ENCODE assay signal across 16 mouse cellular contexts in genomic region chr11:89232884-89233480, GRCm38 (mm10).
DNase-seq lines count a peak whose midpoint lies in the region; ATAC-seq lines count a peak whose summit lies in the region.
"Had no signal": no experiment of that assay in that cellular context is flagged by ENCODE, and none has a peak within 500 bp of the region (broad histone marks: within the 10 kb centered on the region; RNA-seq: fewer than 3 reads in every experiment).

No protein-coding gene starts in this region.

- peak; percentile 92 for ATAC-seq in forebrain, embryonic 15.5 days (replicated peaks)
- no peak; the same call in 1 of the 2 replicates for ATAC-seq in forebrain, embryonic 12.5 days (ENCODE audit: low FRiP score)
- no peak for ATAC-seq in midbrain, embryonic 14.5 days (ENCODE audit: low FRiP score, low TSS enrichment)
- no peak for ATAC-seq in midbrain, embryonic 15.5 days (replicated peaks)
- ATAC-seq in forebrain, embryonic 16.5 days: peak; percentile 93
- ATAC-seq: liver, embryonic 12.5 days had no signal

- H3K9ac ChIP-seq in forebrain, embryonic 15.5 days (replicated peaks): no peak overlapping the region
- no peak overlapping the region for H3K9ac ChIP-seq in forebrain, embryonic 12.5 days
- H3K9ac ChIP-seq in midbrain, embryonic 14.5 days (replicated peaks; ENCODE audit: low read length): no peak overlapping the region
- H3K9ac ChIP-seq in midbrain, embryonic 15.5 days: no peak overlapping the region
- no peak overlapping the region for H3K9ac ChIP-seq in forebrain, embryonic 16.5 days (replicated peaks; ENCODE audit: low read depth, low read length)
- H3K9ac ChIP-seq: embryonic facial prominence, embryonic 15.5 days; liver, embryonic 12.5 days; neural tube, embryonic 13.5 days had no signal

- WGBS in forebrain, embryonic 15.5 days: 41% methylated on average over 9 of the region's 9 CpGs
- WGBS in forebrain, embryonic 12.5 days: 72% methylated on average over 9 of the region's 9 CpGs
- 58% methylated on average over 9 of the region's 9 CpGs for WGBS in midbrain, embryonic 14.5 days
- WGBS in midbrain, embryonic 15.5 days: 55% methylated on average over 9 of the region's 9 CpGs
- 41% methylated on average over 9 of the region's 9 CpGs for WGBS in forebrain, embryonic 16.5 days
- 65% methylated on average over 9 of the region's 9 CpGs for WGBS in embryonic facial prominence, embryonic 10.5 days

- no peak overlapping the region for H3K4me2 ChIP-seq in forebrain, embryonic 15.5 days (replicated peaks)
- no peak overlapping the region for H3K4me2 ChIP-seq in forebrain, embryonic 12.5 days
- H3K4me2 ChIP-seq in midbrain, embryonic 14.5 days (ENCODE audit: low read length): no peak overlapping the region
- H3K4me2 ChIP-seq in midbrain, embryonic 15.5 days: no peak overlapping the region
- no peak overlapping the region for H3K4me2 ChIP-seq in forebrain, embryonic 16.5 days (ENCODE audit: low read length)
- H3K4me2 ChIP-seq: embryonic facial prominence, embryonic 15.5 days; liver, embryonic 12.5 days; neural tube, embryonic 13.5 days had no signal

- peaks cover 8% of the 10 kb centered on the region; the same call in 1 of the 2 replicates for H3K4me1 ChIP-seq in forebrain, embryonic 15.5 days
- 0 out of 2 replicates have a peak, but pooled peaks cover 2% of the 10 kb centered on the region for H3K4me1 ChIP-seq in forebrain, embryonic 12.5 days
- H3K4me1 ChIP-seq in midbrain, embryonic 14.5 days (ENCODE audit: control insufficient read depth, insufficient read depth, low read length): no peaks in the 10 kb centered on the region
- H3K4me1 ChIP-seq in midbrain, embryonic 15.5 days: no peaks in the 10 kb centered on the region
- 0 out of 2 replicates have a peak, but pooled peaks cover 2% of the 10 kb centered on the region for H3K4me1 ChIP-seq in forebrain, embryonic 16.5 days (replicated peaks; ENCODE audit: control insufficient read depth, insufficient read depth, low read length)
- no peaks in the 10 kb centered on the region for H3K4me1 ChIP-seq in embryonic facial prominence, embryonic 10.5 days
- H3K4me1 ChIP-seq: liver, embryonic 12.5 days; neural tube, embryonic 13.5 days had no signal

- no peaks in the 10 kb centered on the region for H3K27me3 ChIP-seq in forebrain, embryonic 15.5 days
- no peaks in the 10 kb centered on the region; the same call in 1 of the 2 replicates for H3K27me3 ChIP-seq in forebrain, embryonic 12.5 days
- H3K27me3 ChIP-seq in midbrain, embryonic 14.5 days (ENCODE audit: control insufficient read depth, insufficient read depth, low read length): no peaks in the 10 kb centered on the region
- H3K27me3 ChIP-seq in midbrain, embryonic 15.5 days (replicated peaks): no peaks in the 10 kb centered on the region
- no peaks in the 10 kb centered on the region for H3K27me3 ChIP-seq in forebrain, embryonic 16.5 days (replicated peaks; ENCODE audit: control insufficient read depth, insufficient read depth, low read length)
- H3K27me3 ChIP-seq in embryonic facial prominence, embryonic 10.5 days (replicated peaks; ENCODE audit: low read depth, poor library complexity, severe bottlenecking): no peaks in the 10 kb centered on the region
- H3K27me3 ChIP-seq: embryonic facial prominence, embryonic 15.5 days; liver, embryonic 12.5 days; neural tube, embryonic 13.5 days had no signal

- no peaks in the 10 kb centered on the region for H3K36me3 ChIP-seq in forebrain, embryonic 15.5 days
- H3K36me3 ChIP-seq in forebrain, embryonic 12.5 days (replicated peaks): no peaks in the 10 kb centered on the region
- H3K36me3 ChIP-seq in midbrain, embryonic 14.5 days (ENCODE audit: control insufficient read depth, insufficient read depth, low read length): no peaks in the 10 kb centered on the region
- no peaks in the 10 kb centered on the region for H3K36me3 ChIP-seq in midbrain, embryonic 15.5 days (replicated peaks)
- H3K36me3 ChIP-seq in forebrain, embryonic 16.5 days (ENCODE audit: control insufficient read depth, insufficient read depth): no peaks in the 10 kb centered on the region
- H3K36me3 ChIP-seq in embryonic facial prominence, embryonic 10.5 days (replicated peaks): no peaks in the 10 kb centered on the region
- H3K36me3 ChIP-seq: embryonic facial prominence, embryonic 15.5 days; liver, embryonic 12.5 days; neural tube, embryonic 13.5 days had no signal

- no peaks in the 10 kb centered on the region for H3K9me3 ChIP-seq in forebrain, embryonic 15.5 days
- H3K9me3 ChIP-seq in forebrain, embryonic 12.5 days: no peaks in the 10 kb centered on the region
- no peaks in the 10 kb centered on the region for H3K9me3 ChIP-seq in midbrain, embryonic 14.5 days (ENCODE audit: control insufficient read depth, low read length)
- H3K9me3 ChIP-seq in midbrain, embryonic 15.5 days: no peaks in the 10 kb centered on the region
- no peaks in the 10 kb centered on the region for H3K9me3 ChIP-seq in forebrain, embryonic 16.5 days (ENCODE audit: control insufficient read depth, low read length)
- no peaks in the 10 kb centered on the region for H3K9me3 ChIP-seq in embryonic facial prominence, embryonic 10.5 days
- H3K9me3 ChIP-seq: embryonic facial prominence, embryonic 15.5 days; liver, embryonic 12.5 days; neural tube, embryonic 13.5 days had no signal

- H3K4me3 ChIP-seq in forebrain, embryonic 15.5 days: no peak overlapping the region
- H3K4me3 ChIP-seq in forebrain, embryonic 12.5 days (replicated peaks): no peak overlapping the region
- H3K4me3 ChIP-seq in midbrain, embryonic 14.5 days (replicated peaks; ENCODE audit: low read depth, low read length): no peak overlapping the region
- H3K4me3 ChIP-seq in midbrain, embryonic 15.5 days: no peak overlapping the region
- no peak overlapping the region for H3K4me3 ChIP-seq in forebrain, embryonic 16.5 days (replicated peaks; ENCODE audit: low read length)
- no peak overlapping the region for H3K4me3 ChIP-seq in embryonic facial prominence, embryonic 10.5 days
- H3K4me3 ChIP-seq: embryonic facial prominence, embryonic 15.5 days; gastrocnemius, adult 2 months; liver, embryonic 12.5 days; neural tube, embryonic 13.5 days had no signal

- DNase-seq in midbrain, embryonic 14.5 days: peak; percentile 53
- DNase-seq in kidney, postnatal 36 days: peak; percentile 25 to 59
- DNase-seq in embryonic facial prominence, embryonic 10.5 days (ENCODE audit: low spot score): no peak
- DNase-seq: cerebellum, adult 18-20 months; gastrocnemius, adult 2 months; heart, adult 18-20 months; heart, postnatal 4 days; left cerebral cortex, postnatal 4 days; thymus, postnatal 14 days had no signal

- H3K27ac ChIP-seq in forebrain, embryonic 15.5 days (replicated peaks): no peak overlapping the region
- H3K27ac ChIP-seq in forebrain, embryonic 12.5 days: no peak overlapping the region
- no peak overlapping the region for H3K27ac ChIP-seq in midbrain, embryonic 14.5 days (replicated peaks; ENCODE audit: low read depth, low read length)
- no peak overlapping the region for H3K27ac ChIP-seq in midbrain, embryonic 15.5 days
- no peak overlapping the region for H3K27ac ChIP-seq in forebrain, embryonic 16.5 days (ENCODE audit: low read length)
- H3K27ac ChIP-seq in embryonic facial prominence, embryonic 10.5 days (replicated peaks): no peak overlapping the region
- H3K27ac ChIP-seq: embryonic facial prominence, embryonic 15.5 days; gastrocnemius, adult 2 months; liver, embryonic 12.5 days; neural tube, embryonic 13.5 days had no signal

Comparison
In these comparisons a context has a peak if more than half of its experiments do, and no peak if none do; other contexts are left out.
1. ATAC-seq: peak in forebrain, embryonic 15.5 days (single experiment) and forebrain, embryonic 16.5 days (single experiment); none in forebrain, embryonic 12.5 days (single experiment), midbrain, embryonic 14.5 days (single experiment) and midbrain, embryonic 15.5 days (single experiment).